Mouse (Mus musculus) bone marrow macrophage, adult 2 months (primary cell): Measurements from ENCODE around the gene Reps1.

Source experiments
- CTCF ChIP-seq: IDR thresholded peaks from 2 replicates; pipeline ENCODE4 v1.5.1; 2012; ENCODE audit warnings: low read depth, mild to moderate bottlenecking, low read length, moderate library complexity
- POLR2A ChIP-seq: IDR thresholded peaks from 2 replicates; pipeline ENCODE4 v1.6.1; 2012; ENCODE audit warnings: mild to moderate bottlenecking, low read depth, low read length, borderline replicate concordance

GRCm38 (mm10) chr10:18009744-18010143 is 45.9 kb upstream of the Reps1 start:
- no peak for TF ChIP-seq POLR2A
- TF ChIP-seq CTCF = no peak
